Mouse (Mus musculus) lung, postnatal 0 days (tissue): ENCODE results near the gene Lhfpl3.

ENCODE experiments used
- CTCF ChIP-seq: IDR thresholded peaks from 2 replicates; pipeline ENCODE4 v1.5.1; 2016; ENCODE audit warnings: antibody characterized with exemption, mild to moderate bottlenecking
- EP300 ChIP-seq: IDR thresholded peaks from 2 replicates; pipeline ENCODE4 v1.6.1; 2016; ENCODE audit warnings: antibody characterized with exemption, mild to moderate bottlenecking, control low read depth

GRCm38 (mm10) chr5:23165947-23166350, 420.1 kb downstream of the Lhfpl3 start:
- TF ChIP-seq CTCF (no peak), EP300 (no peak)
